Mouse (Mus musculus): ENCODE results near the gene Ap1b1.
"Not testable (repeated sequence)": the region's sequence is repeated elsewhere in the genome, so short reads cannot be mapped to it uniquely, and the experiment has no call there.

Gene Ap1b1

GRCm38 (mm10) chr11:5062860-5063505 is 76.4 kb downstream of the Ap1b1 start:
- DNase-seq = peak; percentile 23 to 30

DNA sequence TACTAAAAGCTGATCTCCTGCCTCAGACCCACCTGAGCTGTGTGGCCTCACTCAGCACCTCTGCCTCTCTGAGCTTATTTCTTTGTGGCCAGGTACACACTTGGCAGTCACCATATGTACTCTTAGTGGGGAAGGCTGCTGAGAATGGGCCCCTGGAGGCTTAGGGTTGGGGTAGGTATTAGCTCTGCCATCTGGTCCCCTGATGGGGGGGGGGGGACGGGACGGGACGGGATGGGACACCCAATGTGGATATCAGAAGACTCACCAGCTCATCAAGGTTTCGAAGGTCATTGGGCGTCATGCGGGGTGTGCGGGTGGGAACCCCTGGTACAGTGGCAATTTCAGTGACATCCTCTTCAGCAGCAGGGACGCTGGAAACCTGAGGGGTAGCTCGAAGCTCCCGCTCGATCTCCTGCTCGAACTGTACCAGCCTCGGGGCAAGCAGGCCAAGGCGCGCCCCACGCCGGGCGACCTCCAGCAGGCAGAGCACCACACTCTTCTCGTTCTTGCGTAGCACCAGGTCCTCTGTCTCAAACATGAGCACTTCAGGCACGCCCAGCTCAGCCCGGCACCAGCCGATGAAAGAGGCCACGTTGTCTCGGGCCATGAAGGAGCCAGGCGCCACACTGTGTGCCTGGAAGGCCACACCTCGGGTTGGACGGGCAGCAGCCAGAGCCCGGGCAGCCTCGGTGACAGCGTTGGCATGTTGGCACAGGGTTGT is 77.1 kb downstream of the Ap1b1 start:
- peak; percentile 49 to 53 for DNase-seq

- no peak for DNase-seq
Observed at GRCm38 (mm10) chr11:5064282-5065055, 77.8 kb downstream of the Ap1b1 start.

- DNase-seq = peak; percentile 94
Observed at GRCm38 (mm10) chr11:5065056-5065821, 78.6 kb downstream of the Ap1b1 start, which contains the start of gene Gas2l1. Gas2l1 (minus strand) TSS chr11:5065327.

DNA sequence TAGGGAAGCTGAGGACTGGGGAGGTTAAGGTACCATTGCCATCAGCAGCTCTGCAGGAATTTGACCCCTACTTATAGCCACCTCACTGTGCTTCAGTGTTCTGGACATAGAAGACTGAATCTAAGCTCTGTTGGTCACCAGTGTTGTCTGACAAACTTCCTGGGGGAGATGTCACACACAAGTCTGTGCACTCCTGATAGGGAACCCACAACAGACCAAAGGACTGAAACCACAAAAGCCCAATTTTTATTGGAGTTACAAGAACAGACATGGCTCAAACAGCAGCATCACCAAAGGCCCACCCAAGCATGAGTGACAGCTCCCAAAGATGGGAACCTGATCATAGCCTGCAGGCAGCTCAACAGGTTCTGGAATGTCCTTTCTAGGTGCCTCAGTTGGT is 80.4 kb downstream of the Ap1b1 start:
- DNase-seq = no peak

DNA sequence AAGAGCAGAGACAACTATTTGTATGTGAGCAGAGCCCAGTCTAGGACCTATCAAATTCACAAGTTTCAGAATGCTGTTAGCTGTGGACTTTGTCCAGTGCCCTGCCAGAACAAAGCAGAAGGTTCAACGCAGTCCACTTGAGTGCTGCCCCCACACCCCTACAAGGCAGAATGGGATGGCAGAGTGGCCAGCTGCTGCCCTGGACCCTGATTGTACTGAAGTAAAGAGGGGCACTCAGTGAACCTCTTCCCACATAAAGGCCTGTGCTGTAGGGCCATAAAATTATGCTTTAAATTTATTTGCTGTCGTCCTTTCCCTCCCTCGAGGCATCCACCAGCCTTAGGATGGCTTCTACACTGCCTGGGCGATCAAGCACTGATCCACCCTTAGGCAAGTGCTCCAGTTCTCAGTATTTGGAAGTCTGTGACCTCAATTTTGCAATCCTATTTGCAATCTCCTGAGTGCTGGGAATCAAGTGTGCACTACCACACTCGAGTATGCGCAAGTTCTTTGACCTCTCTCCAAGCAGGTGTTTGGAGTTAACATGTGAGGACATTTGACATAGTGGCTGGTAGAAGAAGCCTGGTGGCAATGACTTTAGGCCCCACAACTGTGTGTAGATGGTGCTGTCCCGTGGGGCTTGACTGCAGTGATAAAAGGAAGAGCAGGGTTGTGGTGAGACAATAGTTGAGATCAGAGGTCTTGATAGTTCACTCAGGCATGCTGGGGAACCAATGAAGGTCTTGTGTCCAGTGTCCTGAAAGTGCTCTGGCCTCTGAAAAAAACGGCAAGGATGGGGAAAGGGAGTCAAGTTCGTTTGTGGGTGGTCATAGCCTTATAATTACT is 81.7 kb downstream of the Ap1b1 start:
- DNase-seq = peak in 1 of 2 experiments; percentile 19

- peak; percentile 53 to 67 for DNase-seq
Observed at GRCm38 (mm10) chr11:5074882-5075281, 88.3 kb downstream of the Ap1b1 start.

DNA sequence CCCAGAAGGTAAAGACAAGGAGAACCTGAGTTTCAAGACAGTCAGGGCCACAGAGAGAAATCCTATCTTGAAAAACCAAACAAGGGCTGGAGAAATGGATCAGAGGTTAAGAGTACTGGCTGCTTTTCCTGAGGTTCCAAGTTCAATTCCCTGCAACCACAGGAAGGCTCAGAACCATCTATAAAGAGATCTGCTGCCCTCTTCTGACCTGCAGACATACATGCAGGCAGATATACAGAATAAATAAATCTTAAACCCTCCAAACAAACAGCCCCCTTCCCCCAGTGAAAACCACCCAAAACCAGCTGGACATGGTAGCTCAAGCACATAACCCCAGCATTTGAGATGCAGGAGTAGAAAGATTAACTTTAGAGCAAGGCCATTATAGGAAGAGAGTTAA is 89.1 kb downstream of the Ap1b1 start:
- DNase-seq = no peak

DNA sequence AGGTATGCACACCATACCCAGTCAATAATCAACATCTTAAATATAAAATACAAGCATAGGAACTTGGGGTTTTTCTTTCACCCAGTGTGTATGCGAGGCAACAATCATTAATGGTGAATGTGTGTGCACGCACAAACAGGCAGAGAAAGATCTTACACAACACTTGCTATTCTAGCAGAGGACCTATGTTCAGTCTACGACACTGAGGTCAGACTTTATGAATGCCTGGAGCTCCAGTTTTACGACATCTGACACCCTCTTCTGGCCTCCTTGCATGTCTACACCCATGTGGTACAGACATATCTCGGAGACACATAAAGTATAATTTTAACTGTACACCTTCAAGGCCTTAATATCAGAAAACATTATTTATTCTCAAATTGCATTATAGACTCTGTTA is 90.2 kb downstream of the Ap1b1 start:
- not testable (repeated sequence) for DNase-seq

GRCm38 (mm10) chr11:5089147-5089546 is 102.5 kb downstream of the Ap1b1 start:
- no peak for DNase-seq

GRCm38 (mm10) chr11:5091706-5092105 is 105.1 kb downstream of the Ap1b1 start:
- DNase-seq = no peak
